Mouse (Mus musculus) hindlimb bud, embryonic 11.5 days (tissue): ENCODE measurements around the gene Mast3.

Source experiments
- DNase-seq: peaks from one replicate; pipeline ENCODE4 v3.0.0-alpha.2; 2012; ENCODE audit warnings: low read depth, low spot score; ENCODE audit errors: extremely low spot score

Mast3 gene

DNA sequence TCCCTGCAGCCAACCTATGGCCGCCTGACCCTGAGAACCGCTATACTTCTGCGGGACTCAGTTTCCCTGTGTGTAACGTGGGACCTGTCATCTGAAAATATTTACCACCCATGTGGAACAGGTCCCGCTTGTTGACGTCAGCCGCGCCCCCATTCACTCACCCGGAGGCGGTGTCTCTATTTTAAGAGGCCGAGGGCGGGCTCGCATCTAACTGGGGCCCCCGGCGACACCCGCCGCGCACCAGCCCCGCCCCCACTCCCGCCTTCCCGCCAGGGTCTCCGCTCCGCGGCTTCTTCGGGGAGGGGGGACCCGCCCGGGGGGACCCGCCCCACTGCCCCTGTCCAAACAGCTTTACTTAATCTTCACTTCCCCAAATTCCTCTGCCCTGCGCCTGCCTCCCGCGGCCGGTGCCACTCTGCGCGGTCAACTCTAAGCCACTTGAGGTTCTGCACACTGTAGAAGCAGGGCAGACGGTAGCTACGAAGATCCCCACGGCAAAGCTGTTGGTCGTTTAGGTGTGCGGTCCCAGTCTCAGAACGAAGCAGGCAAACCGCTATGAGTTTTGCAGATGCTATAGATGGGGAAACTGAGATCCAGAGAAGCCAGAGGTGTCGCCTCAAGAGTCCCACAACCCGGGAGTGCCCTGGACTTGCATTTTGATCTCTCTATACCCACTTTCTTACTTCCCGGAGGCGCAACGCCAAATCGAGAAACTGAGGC is 933 bp downstream of the Mast3 start:
- no peak for DNase-seq

DNA sequence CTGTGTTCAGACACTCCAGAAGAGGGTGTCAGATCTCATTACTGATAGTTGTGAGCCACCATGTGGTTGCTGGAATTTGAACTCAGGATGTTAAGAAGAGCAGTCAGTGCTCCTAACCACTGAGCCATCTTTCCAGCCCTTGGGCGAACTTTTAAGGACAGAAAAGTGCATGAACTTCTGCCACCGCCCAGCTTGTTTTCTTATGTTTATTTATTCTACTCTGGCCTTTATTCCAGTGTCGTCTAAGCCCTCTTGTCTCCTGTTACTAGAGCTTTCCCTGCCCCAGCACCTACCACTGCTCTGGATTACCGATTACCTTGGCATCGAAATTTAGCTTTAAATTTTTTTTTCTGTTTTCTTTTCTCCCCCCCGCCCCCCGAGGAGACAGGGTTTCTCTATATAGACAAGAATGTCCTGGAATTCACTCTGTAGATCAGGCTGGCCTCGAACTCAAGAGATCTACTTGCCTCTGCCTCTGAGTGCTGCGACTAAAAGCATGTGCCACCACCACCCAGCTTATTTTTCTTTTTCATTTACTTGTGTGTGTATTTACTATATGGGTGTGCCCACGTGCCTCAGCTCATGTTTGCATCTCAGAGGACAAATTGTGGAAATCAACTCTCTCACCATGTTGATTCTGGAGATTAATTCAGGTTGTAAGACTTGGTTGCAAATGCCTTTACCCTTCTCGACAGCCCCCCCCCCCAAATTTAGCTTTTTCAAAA is 1.9 kb downstream of the Mast3 start:
- no peak for DNase-seq

DNA sequence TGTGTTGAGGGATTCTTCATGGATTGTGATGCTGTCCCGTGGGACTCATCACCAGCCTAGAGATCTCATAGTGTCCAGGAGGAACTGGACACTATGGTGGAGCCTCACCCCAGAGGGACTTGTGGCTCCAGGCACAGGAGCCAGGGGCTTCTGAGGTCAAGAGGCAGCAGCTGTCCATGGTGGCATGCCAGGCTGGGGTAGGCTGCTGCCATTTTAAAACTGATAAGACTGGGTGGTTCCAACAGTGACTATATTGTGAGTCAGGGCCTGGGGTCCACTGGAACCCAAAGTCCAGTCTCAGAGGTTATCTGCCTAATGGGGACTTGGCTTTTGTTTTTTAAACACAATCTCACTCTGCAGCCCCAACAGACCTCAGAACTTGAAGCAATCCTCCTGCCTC is 3.0 kb downstream of the Mast3 start:
- DNase-seq: no peak

DNA sequence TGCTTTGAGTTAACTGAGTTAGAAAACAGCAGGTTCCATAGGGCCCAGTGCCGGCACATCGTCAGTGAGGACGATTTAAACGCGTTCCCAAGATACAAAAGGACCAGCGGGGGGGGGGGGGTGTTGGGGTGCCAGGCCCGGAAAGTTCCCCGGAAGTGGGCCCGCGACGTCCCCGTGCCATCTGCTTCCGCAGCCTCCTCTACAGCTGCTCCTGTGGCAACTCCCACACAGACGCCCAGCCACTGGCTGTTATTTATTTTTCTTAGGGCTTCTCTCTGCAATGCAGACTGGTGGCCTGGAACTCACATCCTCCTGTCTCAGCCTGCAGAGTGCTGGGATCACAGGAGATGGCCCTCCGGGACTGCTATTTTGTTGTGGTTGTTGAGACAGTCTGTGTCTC is 3.7 kb downstream of the Mast3 start:
- DNase-seq: no peak

DNA sequence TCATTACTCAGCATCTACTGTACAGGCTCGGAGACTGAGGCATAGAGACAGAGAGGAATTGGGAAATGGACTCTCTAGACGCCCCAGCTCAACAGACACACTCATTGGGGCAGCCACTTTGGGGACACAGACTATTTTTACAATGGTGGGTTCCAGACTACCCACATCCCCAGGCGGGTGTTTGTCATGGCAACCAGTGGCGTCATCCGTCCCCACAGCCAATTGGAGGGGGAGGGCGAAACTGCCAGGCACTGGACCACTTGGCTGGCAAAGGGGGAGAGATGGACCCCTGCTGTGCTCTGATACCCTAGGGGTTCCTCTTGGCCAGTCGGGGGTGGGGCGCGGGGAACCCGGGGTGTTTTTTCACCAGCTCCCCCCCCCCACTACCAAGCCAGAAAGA is 4.2 kb downstream of the Mast3 start:
- DNase-seq: no peak

DNA sequence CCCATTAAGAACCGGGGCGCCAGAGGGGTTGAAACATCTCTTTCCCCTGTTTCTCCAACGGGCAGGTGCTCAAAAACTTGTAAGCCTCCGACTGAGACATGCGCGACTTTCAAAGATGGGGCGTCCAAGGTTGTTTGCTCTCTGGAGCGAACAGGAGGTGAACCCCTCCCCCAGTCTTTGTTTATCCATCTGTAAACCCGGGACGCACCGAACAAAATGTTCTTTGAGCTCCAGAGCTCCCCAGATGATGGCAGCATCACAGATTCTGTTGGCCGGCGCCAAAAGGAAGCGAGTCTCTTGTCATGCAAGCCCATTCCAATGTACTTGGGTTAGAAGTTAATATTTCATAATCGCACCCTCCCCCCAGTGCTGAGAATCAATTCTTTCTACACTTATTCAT is 6.6 kb downstream of the Mast3 start:
- DNase-seq: no peak

DNA sequence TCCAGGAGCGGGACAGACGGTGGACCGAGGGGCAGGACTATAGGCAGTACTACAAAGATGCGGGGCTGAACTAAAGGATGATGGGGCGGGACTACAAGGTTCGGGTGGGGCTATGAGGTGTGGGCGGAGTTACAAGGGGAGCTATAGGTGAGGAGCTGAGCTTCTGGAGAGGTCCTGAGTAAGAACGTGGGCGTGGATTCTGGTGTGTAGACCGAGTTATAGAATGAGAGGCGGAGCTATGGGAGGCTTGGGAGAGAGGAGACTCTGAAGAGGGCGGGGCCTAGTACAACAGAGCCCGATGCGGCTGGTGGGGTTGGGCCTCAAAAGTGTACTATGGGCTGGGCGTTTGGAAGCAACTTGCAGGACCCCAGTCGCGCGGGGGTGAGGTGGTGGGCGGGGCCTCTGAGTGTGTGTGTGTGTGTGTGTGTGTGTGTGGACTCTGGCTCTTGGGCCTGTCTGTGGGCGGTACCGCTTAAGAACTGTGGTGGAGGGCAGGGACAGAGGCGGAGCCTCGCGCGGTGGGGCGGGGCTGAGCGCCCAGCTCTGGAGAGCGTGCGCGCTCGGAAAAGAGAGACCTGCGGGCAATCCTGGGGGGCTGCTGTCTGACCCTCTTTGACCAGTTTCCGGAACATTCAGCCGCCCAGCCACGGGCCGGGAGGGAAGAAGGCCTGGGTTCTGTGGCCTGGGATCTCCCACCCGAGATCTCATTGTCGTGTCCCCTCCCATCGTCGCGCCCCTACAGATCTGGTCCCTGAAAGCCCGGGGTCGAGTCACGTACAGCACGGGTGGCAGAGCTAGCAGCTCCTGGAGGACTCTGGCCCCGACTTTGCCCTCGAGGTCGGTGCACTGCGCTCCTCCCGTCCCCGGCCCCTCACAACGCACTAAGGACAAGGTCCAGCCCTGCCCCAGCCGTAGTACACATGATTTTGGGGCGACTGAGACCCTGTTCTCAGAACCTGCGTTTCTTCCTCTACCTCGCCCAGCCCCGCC is 7.5 kb downstream of the Mast3 start:
- peak; percentile 79 for DNase-seq

DNA sequence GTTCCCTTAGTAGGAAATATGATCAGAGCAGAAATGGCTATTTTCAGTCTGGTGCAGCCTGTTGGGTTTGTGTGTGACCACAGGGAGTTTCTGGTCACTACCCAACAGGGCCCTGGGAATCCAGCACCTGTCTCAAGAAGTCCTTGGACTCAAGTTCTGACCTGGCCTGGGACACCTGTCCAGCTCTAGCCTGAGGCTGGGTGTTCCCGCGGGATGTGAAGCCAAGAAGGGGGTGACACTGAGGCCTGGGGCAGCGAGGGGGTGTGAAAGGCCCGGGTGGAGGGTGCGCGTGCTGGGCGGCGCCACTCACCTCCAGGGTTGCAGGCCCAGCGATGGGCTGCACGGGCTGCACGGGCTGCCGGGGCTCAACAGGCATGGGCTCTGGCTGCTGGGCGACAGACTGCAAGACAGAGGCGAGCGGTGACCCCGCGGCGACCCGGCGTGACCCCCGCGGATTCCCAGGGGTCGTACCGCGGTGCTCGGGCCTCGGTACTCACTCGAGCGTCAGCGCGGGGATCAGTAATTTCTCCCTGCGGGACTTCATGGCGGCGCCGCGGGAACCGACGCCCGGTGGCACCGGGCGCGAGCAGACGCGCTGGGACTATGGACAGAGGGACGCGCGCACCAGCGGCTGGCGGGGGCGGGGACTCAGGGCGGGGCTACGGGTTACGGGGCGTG is 8.3 kb downstream of the Mast3 start:
- DNase-seq: no peak

DNA sequence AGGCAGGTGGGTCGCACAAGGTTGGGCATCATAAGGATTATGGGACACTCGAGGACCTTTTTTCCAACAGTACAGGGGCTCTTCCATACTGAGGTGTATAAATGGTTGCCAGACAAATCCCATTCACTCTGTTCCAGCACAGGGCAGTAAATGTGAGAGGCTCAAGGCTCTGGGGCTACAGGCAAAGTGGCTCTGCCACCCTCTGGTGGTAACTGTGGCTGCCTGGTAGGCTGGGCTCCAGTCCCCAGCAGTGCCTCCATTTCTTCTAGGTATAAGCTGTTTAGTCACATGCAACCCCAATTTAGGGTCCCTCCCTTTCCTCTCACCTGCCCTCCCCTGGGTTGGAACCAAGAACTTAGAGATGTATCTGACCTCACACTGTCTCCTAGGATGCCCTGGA is 9.5 kb downstream of the Mast3 start:
- DNase-seq: no peak

DNA sequence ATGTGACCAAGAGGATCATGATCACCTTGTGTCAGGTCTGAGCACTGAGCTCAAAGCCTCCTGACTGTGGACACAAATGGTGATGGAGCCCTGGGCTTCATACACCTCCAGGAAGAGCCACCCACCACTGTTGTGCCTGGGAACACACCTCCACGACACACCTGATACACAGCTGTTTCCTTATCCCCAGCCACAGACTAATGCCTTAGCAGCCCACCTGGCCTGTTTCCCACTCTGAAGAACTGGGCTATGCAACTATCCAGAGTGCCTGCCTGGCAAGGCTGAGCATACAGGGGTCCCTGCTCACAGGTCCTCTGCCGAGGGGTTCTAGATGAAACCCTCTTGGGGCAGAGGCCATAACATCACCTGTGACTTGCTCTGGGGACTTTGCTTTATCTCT is 10.6 kb downstream of the Mast3 start:
- DNase-seq: no peak

DNA sequence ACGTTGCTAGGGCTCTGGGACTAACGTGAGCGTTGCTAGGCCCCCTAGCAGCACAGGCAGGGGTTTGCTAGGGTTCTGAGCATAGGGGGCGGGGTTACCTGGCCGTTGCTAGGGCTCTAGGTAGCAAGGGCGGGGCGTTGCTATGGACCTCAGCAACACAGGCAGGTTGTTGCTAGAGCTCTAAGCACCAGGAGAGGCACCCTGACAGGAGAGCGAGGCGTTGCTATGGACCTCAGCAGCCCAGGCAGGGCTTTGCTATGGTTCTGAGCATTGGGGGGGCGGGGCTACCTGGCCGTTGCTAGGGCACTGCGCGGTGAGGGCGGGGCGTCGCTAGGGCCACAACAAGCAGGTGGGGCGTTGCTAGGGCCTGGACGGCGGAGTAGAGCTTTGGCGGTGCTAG is 12.2 kb downstream of the Mast3 start:
- no peak for DNase-seq

DNA sequence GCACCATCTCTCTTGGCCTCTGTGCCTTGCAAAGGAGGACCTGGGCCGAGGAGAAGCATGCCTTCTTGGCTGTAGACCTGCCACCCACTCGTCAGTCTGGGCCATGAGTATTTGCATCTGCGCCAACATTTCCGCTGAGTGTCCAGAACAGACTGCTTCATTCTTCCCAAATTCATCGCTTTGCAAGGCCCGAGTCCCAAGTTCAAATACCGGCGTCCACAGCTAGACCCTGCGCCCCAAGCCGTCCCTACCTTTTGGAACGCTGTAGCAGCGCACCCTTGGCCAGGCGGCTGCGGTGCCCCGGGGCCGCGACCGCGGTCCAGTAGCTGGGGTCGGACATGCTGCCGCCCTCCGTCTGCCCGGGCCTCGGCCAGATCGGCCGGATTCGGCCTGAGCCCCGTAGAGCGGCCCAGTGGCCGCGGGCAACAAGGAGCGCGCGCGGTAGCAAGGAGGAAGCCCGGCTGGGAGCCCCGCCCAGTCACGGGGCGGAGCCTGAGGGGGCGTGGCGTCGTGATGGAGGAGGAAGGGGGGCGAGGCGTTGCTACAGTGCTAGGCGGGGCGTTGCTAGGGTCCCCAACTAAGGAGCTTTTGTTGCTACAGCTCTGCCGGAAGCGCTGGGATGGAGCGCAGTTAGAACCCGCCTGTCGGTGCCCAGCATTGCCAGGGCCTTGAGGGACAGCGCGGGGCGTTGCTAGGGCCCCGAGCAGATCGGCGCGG is 12.7 kb downstream of the Mast3 start:
- DNase-seq: peak; percentile 71

DNA sequence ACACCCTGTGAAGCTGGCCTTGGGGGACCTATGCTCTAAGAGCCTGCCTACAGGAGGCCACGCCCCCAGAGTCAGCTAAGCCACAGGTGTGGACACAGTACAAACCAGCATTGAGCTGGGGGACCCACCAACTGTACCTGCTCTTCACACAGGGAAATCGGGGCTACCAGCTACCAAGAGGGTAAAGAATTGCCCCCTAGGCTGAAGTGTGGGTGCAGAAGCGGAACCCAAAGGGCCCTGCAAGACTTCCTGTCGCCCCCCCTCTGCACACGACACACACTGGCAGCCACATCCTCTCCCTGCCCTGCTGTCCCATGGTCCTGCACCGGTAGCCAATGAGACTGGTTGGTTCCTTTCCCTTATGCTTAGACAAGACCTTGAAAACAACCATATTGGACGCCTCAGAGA is 13.6 kb downstream of the Mast3 start:
- no peak for DNase-seq

DNA sequence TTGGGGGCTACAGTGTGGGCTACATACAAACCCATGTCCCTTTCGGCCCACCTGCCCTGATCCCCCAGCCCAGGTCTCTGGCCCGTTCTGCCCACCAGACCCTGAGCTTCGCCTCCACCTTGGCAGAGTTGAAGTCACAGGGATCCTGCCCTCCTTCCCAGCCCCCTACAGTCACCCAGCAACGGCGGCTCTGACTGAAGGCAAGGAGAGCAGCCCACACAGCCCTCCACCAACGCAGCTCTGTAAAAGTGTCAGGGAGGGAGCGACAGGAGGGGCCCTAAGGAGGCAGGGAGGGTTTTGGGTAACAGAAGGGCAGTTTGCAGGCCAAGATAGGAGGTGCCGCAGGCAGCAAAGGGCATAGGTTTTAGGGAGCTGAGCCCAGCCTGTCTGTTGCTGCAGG is 14.0 kb downstream of the Mast3 start:
- no peak for DNase-seq

DNA sequence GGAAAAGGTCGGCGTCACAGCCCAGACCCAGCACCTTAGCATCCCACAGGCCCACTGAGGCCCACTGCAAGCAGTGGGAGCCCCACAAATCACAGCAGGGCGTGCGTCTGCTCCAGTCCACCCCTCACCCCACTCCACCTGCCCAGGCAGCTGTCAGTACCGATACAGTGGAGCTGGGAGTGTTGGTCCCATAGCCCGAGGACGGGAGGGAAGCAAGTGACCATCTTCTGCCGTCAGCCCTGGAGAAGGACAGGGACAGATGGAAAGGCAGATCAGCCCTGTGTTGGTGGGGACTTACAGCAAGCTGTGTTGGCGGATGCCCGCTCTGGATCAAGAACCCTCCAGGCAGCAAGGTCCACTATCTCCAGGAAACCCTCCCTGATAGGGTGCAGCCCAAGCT is 15.8 kb downstream of the Mast3 start:
- DNase-seq: no peak

DNA sequence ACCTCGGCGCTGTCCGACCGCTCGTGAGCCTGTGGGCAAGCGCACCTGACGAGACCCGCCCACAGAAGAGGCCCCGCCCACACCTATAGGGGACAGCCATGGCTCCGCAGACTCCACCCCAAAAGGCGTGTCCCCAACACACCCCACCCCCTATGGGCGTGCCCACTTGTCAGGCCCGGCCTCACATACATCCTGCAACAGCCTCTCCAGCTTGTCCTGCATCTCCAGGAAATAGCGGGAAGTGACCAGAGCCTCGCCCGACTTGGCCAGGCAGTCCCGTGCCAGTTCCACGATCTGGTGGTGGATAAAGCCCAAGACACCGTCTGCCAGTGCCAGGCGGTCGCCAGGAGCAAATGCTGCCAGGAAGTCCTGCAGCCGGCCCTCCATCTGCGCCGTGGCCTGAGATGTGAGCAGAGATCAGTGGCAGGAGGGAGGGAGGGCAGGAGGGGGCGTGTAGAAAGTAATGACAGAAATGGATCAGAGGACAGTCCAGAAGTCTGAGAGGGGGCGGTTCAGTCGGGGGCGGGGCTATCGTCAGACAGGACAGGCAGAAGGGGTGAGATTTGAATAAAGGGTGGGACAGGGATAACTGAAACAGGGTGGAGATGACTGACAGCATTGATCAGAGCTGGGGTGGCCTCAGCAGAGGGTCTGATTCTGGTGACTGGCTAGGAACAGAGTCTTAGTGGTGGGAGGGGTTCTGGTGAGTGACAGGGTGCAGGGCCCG is 16.8 kb downstream of the Mast3 start:
- no peak for DNase-seq

DNA sequence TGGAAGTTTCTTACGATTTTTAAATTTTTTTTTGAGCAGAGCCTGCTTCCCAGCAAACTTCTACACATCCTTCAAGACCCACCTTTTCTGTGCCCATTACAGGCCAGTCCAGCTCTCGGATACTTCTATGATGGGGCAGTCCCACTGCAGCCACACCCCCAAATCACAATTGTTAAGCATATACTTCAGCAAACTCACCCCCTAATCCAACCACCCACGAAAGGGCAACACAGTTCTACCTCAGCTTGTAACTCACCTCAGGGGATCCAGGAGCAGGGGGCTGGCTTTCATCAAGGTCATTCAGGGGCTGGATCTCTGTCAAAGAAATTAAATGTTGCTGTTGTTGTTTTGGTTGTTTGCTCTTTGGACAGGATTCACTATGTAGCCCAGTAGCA is 17.8 kb downstream of the Mast3 start:
- no peak for DNase-seq

DNA sequence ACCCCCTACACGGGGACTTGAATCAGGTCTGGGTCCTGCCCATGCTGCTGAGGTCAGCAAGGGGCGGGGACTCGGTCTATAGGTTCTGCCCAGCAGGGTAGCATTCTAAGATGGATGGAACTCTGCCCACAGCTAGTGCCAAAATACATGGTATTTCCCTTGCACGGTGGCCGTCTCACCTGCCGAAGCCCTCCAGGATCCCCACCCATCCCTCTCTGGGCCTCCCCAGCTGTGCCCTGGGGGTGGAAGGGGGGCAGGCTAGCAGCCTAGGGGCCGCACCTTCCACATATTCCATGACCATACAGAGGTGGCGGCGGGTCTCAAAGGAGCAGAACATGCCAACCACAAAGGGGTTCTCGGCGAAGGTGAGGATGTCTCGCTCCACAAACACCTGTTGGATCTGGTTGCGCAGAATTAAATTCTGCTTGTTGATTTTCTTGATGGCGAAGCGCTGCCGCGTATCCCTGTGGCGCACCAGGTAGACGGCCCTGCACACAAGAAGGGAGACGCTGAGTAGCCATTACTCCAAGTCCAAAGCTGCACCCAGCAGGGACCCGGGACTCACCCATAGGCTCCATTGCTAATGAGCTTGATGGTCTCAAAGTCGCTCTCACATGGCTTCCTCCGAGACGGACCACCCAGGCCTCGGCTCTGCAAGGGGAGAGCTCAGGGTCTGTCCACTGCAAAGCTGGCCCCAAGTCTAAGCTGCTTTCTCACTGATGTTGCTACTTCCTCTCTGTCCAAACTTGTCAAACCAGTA is 18.4 kb downstream of the Mast3 start:
- DNase-seq: no peak

DNA sequence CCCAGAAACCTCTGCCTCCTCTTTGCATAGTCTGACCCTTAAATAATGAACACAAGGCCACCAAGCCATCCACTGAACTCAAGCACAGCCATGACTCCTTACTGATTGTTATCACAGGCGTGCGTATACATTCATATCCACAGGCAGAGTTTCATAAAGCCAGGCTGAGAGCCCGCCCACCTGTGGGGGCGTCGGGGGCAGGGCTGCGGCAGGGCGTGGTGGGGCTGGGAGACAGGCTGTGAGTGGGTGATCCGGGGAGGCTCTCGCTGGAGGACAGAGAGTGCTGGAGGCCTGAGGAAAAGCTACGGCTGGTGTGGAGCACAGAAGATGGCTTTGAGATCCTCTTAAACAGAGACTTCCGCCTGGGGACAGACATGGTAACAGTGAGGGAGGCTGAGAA is 24.8 kb downstream of the Mast3 start:
- no peak for DNase-seq
